ENCODE assay signal across 9 mouse cellular contexts in the genomic region with DNA sequence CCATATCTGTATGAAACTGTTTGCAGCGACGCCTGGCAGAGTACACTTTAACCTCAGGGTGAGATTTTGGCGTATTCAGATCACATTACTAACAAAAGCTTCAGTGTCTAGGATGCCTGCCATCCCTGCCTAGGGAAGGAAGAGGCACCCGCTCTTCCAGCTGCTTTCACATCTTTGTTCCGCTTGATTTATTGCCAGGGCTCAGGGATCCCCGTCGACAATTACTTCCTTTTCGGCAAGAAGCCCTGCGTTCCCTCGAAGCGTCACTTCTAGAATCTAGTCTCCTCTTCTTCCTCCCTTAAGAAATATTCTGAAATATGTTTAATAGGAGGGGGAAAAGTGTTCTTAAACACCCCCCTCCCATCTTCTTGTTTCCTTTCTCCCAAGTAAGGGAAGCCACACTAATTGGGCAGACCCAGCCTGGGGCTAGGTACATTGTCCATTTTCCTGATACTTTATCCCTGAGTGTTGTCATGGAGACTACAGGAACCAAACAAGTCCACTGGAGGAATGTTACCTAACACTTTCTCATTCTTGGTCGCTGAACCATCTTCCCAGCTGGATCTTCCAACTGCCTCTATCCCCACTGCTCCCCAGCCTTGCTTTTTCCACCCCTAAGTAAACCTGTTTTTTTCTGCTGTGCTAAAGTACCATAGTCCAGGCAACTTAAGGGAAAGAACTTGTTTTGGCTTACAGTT. TPM values are rescaled to one million over a fixed set of nuclear protein-coding genes. Genes with fewer than 3 reads are reported as not detected.
DNase-seq lines count a peak whose midpoint lies in the region; ATAC-seq lines count a peak whose summit lies in the region.
"Had no signal": no experiment of that assay in that cellular context is flagged by ENCODE, and none has a peak within 500 bp of the region (broad histone marks: within the 10 kb centered on the region; RNA-seq: fewer than 3 reads in every experiment).

No protein-coding gene starts in this region.

- peak overlapping the region; percentile 47 for H3K27ac ChIP-seq in heart, embryonic 10.5 days
- H3K27ac ChIP-seq in neural tube, embryonic 15.5 days (replicated peaks) = peak overlapping the region; percentile 1; the same call in 1 of the 2 replicates

- H3K36me3 ChIP-seq in heart, embryonic 10.5 days = no peaks in the 10 kb centered on the region
- H3K36me3 ChIP-seq in neural tube, embryonic 15.5 days = no peaks in the 10 kb centered on the region
- H3K36me3 ChIP-seq: G1E had no signal

- H3K9ac ChIP-seq in neural tube, embryonic 15.5 days (replicated peaks) = no peak overlapping the region

- peak overlapping the region; percentile 56 for H3K4me2 ChIP-seq in neural tube, embryonic 15.5 days

- peak; percentile 64; the same call in 1 of the 2 replicates for ATAC-seq in neural tube, embryonic 15.5 days (ENCODE audit: low FRiP score)

- H3K27me3 ChIP-seq in heart, embryonic 10.5 days (ENCODE audit: insufficient read depth, poor library complexity, severe bottlenecking) = no peaks in the 10 kb centered on the region
- H3K27me3 ChIP-seq in neural tube, embryonic 15.5 days (replicated peaks) = no peaks in the 10 kb centered on the region

- peak overlapping the region; percentile 24; the same call in 1 of the 2 replicates for H3K4me3 ChIP-seq in heart, embryonic 10.5 days
- H3K4me3 ChIP-seq in neural tube, embryonic 15.5 days (replicated peaks) = no peak overlapping the region

- 0 out of 2 replicates have a peak, but pooled peaks cover 7% of the 10 kb centered on the region for H3K4me1 ChIP-seq in heart, embryonic 10.5 days
- peaks cover 20% of the 10 kb centered on the region for H3K4me1 ChIP-seq in neural tube, embryonic 15.5 days

- H3K9me3 ChIP-seq in heart, embryonic 10.5 days = no peaks in the 10 kb centered on the region
- H3K9me3 ChIP-seq in neural tube, embryonic 15.5 days (replicated peaks) = no peaks in the 10 kb centered on the region
- H3K9me3 ChIP-seq: G1E had no signal

- DNase-seq in layer of hippocampus, adult 11-12 months (ENCODE audit: low spot score) = peak; percentile 5
- no peak for DNase-seq in layer of hippocampus, adult 9-10 months (ENCODE audit: low spot score)
- DNase-seq in embryo, embryonic 10 days (ENCODE audit: low spot score) = peak; percentile 79
- peak; percentile 61 for DNase-seq in heart, embryonic 10.5 days (ENCODE audit: low spot score)
- peak; percentile 26 to 29 for DNase-seq in kidney, postnatal 36 days
- no peak for DNase-seq in thymus, adult 18-20 months
- no peak for DNase-seq in urinary bladder, adult 2 months (ENCODE audit: low spot score)

- WGBS in heart, embryonic 10.5 days = 38% methylated on average over 12 of the region's 12 CpGs
- under 1% methylated on average over 12 of the region's 12 CpGs for WGBS in neural tube, embryonic 15.5 days

RNA-seq across cellular contexts. Expression of a gene that starts 23.0 kb away (rescaled TPM):
- 25.2 and 27.9 TPM in 2 replicates for polyA plus RNA-seq in heart, embryonic 10.5 days (2016; fragmentation: Nextera tagmentation; extraction: Ambion mirVana)
- polyA plus RNA-seq in neural tube, embryonic 15.5 days (2015; fragmentation: Nextera tagmentation; extraction: Ambion mirVana) = 26.0 and 33.2 TPM in 2 replicates
- polyA plus RNA-seq in urinary bladder, adult 2 months (2012; rRNA removed) = 26.1 and 30.2 TPM in 2 replicates

RNA-seq across cellular contexts. Expression of a gene that starts 23.8 kb away (rescaled TPM):
- polyA plus RNA-seq in heart, embryonic 10.5 days (2016; fragmentation: Nextera tagmentation; extraction: Ambion mirVana) = 18.1 and 18.4 TPM in 2 replicates
- polyA plus RNA-seq in neural tube, embryonic 15.5 days (2015; fragmentation: Nextera tagmentation; extraction: Ambion mirVana) = 17.5 and 18.1 TPM in 2 replicates
- polyA plus RNA-seq in urinary bladder, adult 2 months (2012; rRNA removed) = 8.5 and 8.6 TPM in 2 replicates

RNA-seq across cellular contexts. Expression of a gene that starts 52.5 kb away (rescaled TPM):
- 8.5 and 8.9 TPM in 2 replicates for polyA plus RNA-seq in heart, embryonic 10.5 days (2016; fragmentation: Nextera tagmentation; extraction: Ambion mirVana)
- 18.6 and 21.8 TPM in 2 replicates for polyA plus RNA-seq in neural tube, embryonic 15.5 days (2015; fragmentation: Nextera tagmentation; extraction: Ambion mirVana)
- polyA plus RNA-seq in urinary bladder, adult 2 months (2012; rRNA removed) = 4.9 and 5.4 TPM in 2 replicates

Comparison
In these comparisons a context has a peak if more than half of its experiments do, and no peak if none do; other contexts are left out.
1. DNase-seq: peak in layer of hippocampus, adult 11-12 months (single experiment), embryo, embryonic 10 days (single experiment), heart, embryonic 10.5 days (single experiment) and kidney, postnatal 36 days (2 of 2); none in layer of hippocampus, adult 9-10 months (single experiment), thymus, adult 18-20 months (0 of 2) and urinary bladder, adult 2 months (single experiment).